Mouse (Mus musculus) embryo, embryonic 10.5 days (tissue): ENCODE results near the gene Kcnh4.

Experiments used
- DNase-seq: peaks from one replicate; pipeline ENCODE4 v3.0.0-alpha.2; 2015; ENCODE audit warnings: low spot score

Kcnh4 gene

GRCm38 (mm10) chr11:100730477-100731205, 29.1 kb downstream of the Kcnh4 start:
- no peak for DNase-seq

GRCm38 (mm10) chr11:100729976-100730375, 29.8 kb downstream of the Kcnh4 start:
- no peak for DNase-seq

- no peak for DNase-seq
Observed at GRCm38 (mm10) chr11:100728601-100729000, 31.1 kb downstream of the Kcnh4 start.

- no peak for DNase-seq
Observed at GRCm38 (mm10) chr11:100727201-100727600, 32.5 kb downstream of the Kcnh4 start.

DNA sequence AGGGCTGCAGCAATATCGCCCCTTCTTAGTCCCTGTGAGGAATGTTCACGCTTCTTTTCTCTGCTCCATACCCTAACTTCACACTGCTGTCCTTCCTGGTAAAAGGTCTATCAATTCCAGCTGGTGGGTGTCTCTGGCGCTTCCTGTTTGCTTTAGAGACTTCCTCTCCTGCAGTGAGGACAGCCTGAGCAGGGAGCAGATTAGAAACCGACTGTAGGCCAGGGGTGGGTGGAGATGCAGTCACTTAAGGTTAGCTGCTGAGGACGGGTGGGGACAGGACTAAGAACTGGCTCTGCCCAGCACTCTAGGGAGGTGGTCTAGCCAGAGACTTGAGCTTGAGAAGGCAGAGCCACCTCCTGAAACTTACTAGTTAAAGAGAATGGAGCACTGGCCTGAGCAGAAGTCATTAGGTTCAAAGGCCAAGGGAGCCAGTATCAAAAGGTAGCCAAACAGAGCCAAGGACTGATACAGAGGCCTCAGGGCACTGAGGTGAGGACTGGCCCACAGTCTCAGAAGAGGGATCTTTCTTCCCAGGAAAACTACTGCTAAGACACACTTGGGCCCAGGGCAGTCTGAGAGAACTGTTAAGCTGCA, 34.7 kb downstream of the Kcnh4 start:
- DNase-seq: no peak

GRCm38 (mm10) chr11:100722493-100723028, 37.2 kb downstream of the Kcnh4 start:
- DNase-seq: no peak

- no peak for DNase-seq
Observed at GRCm38 (mm10) chr11:100721776-100722492, 37.8 kb downstream of the Kcnh4 start.

- no peak for DNase-seq
Observed at GRCm38 (mm10) chr11:100721254-100721653, 38.5 kb downstream of the Kcnh4 start.

GRCm38 (mm10) chr11:100720345-100720744, 39.4 kb downstream of the Kcnh4 start:
- no peak for DNase-seq

GRCm38 (mm10) chr11:100719893-100720292, 39.8 kb downstream of the Kcnh4 start:
- no peak for DNase-seq

DNA sequence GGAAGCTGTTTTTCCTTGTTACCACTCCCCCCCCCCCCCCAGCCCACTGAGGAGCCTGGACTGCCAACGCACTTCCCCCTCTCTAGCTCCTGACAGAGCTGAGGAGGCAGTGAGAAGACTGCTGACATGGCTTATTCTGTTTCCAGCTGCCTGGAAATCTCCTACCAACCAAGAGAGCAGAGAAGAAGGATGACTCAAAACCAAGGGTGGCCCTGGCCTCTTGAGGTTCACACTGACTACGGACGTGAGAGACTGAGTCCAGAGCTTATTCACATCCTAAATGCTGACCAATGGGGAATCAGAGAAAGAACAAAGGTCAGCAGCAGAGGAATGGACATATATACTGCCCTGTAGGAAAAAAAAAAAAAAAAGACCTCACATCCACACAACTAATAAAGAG, 40.4 kb downstream of the Kcnh4 start:
- no peak for DNase-seq

DNA sequence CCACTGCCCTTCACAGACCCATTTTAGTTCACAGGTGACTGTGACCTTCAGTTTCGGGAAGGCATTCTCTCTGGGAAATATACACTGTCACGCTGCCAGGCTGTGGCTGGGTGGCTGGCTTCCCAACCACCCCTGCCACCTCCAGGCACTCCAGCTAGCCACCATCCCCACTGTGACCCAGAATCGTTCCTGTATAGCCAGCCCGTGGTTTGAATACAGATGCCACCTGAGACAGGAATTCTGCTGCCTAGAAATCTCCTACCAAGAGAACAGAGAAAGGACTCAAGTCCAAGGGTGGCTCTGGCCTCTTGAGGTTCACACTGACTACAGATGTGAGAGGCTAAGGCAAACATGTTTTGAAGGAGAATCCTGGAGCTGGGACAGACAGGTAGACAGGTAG, 40.9 kb downstream of the Kcnh4 start:
- no peak for DNase-seq

- no peak for DNase-seq
Observed at GRCm38 (mm10) chr11:100718462-100718861, 41.3 kb downstream of the Kcnh4 start.

- DNase-seq: no peak
Observed at GRCm38 (mm10) chr11:100716649-100717048, 43.1 kb downstream of the Kcnh4 start.

DNA sequence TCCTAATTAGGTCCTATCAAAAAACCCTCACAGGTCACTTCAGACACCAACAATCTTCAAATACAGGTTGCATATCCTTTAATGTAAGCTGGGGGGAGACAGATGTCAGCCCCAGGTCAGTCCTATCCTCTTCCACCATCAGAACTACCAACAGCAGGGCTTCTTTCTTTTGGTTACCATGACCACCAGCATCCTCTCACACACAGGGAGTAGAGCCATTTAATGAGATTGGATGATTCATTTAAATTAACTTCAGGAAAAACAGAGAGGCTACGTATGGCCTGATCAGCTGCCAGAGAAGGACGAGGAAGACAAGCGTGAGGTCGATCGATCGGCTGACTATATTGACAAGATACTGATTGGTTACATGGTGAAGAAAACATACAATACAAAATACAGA, 44.8 kb downstream of the Kcnh4 start:
- no peak for DNase-seq

DNA sequence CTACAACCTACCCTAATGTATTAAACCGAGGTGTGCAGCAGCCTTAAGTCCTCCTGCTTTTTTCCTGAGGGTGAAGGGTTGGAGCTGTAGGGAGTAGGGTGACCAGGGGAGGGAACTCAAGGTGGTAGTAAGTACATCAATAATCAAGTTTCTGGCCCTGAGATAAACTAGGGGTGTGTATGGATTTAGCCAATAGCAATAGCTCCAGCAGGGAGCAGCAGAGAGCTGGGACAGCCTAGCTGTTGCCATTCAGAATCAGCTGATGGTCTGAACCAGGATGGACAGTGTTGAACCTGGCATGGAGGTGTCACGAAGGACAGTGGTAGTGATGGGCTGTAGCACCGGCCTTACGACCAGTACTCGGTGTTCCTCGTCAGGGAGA, 45.2 kb downstream of the Kcnh4 start:
- DNase-seq: peak; percentile 90

DNA sequence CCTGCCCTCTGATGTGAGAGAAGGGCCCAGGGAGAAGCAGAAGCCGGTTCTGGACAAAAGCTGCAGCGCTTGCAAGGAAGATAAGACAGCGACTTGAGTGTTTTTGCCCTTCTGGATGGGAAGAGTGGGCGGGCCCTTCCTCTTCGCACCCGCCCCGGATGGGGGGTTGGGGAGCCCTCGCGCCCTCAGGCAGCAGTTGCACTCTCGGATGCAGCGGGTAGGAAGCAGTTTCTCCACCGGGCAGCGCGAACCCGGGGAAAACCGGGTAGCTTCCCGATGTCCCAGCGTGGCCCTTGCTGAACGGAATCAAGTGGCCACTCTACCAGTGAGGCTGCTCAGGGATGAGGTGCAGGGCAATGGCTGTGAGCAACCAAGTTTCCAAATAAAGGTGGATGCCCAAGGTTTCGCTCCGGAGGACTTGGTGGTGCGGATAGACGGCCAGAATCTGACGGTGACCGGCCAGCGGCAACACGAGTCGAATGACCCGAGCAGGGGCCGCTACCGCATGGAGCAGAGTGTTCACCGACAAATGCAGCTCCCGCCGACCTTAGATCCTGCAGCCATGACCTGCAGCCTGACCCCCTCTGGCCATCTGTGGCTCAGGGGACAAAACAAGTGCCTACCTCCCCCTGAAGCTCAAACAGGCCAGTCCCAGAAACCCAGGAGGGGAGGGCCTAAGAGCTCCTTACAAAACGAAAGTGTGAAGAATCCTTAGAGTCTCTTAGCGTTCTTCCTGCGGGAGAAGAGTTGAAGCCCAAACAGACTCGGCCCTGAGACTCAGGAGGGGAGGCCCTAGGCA, 45.8 kb downstream of the Kcnh4 start, which contains the start of gene Hspb9:
TSS of gene Hspb9 (plus strand) at position 116 of the 799 bp plus-strand sequence.
- peak; percentile 78 for DNase-seq

DNA sequence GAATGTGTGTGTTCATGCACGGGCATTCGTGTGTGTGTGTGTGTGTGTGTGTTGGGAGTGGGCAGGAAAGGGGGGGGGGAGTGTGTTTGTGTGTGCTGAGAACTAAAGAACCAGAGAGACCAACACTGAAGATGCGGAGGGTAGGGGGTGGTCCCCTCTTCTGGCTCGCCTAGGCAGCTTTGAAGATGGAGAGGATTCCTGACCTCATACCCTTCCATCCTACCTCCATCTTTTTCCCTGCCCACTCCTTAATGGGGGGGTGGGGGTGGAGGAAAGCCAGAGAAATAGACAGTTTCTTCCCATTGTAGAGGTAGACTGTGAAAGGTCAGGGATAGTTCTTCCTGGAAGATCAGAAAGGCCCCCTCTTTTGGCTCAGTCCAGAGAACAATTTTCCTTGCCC, 46.6 kb downstream of the Kcnh4 start:
- no peak for DNase-seq

GRCm38 (mm10) chr11:100711783-100712615, 47.7 kb downstream of the Kcnh4 start, which contains the start of gene Kat2a:
TSS of gene Kat2a (minus strand) at chr11:100712465.
- DNase-seq: peak; percentile 94

DNA sequence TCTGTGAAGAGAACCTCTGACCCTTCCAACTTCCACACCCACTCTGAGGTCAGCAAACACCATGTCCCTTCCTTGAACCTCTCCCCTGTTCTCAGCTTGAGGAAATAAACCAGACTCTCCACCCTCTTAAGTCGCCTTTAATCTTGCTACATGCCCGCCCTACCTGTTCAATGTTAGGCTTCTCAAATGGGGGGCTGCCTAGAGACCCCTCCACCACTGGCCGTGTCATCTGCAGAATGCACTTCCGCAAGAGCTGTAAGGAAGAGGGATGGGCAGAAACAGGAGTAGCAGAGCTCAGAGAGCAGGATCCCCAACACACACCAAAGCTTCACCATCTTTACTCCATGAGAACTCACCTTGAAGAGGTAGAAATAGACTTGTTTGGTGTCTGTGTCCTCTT, 48.8 kb downstream of the Kcnh4 start:
- no peak for DNase-seq

GRCm38 (mm10) chr11:100710528-100710927, 49.2 kb downstream of the Kcnh4 start:
- DNase-seq: no peak
